Mouse (Mus musculus) spleen, adult 2 months (tissue): ENCODE measurements around the gene Epn3.

Source experiments
- CTCF ChIP-seq: fragments of 200-500 bp; IDR thresholded peaks from 2 replicates; pipeline ENCODE4 v1.5.1; 2011; ENCODE audit warnings: mild to moderate bottlenecking, inconsistent platforms; ENCODE audit not compliant: insufficient read depth, insufficient read length, insufficient replicate concordance; ENCODE audit errors: extremely low read depth
- POLR2A ChIP-seq: fragments of 200-500 bp; IDR thresholded peaks from 2 replicates; pipeline ENCODE4 v1.6.1; 2011; ENCODE audit warnings: low read depth, low read length, inconsistent platforms

- TF ChIP-seq POLR2A (no peak), CTCF (peak; percentile 87)
Measured at GRCm38 (mm10) chr11:94548888-94549690, 49.3 kb upstream of the Epn3 start, which contains the start of gene Rsad1.
